Mouse (Mus musculus) heart, postnatal 0 days (tissue): ENCODE data around the gene Lce3f.

Source experiments
- CTCF ChIP-seq: IDR thresholded peaks from 2 replicates; pipeline ENCODE4 v1.5.1; 2016; ENCODE audit warnings: antibody characterized with exemption, control low read depth, low read depth
- EP300 ChIP-seq: IDR thresholded peaks from 2 replicates; pipeline ENCODE4 v1.6.1; 2016; ENCODE audit warnings: antibody characterized with exemption, low read depth

GRCm38 (mm10) chr3:92991926-92992325 is at the start of gene Lce3f:
- TF ChIP-seq CTCF, result no peak
- no peak for TF ChIP-seq EP300
